Mouse (Mus musculus): ENCODE results near the gene Il18.

Il18 gene

GRCm38 (mm10) chr9:50554241-50555093 is at the start of gene Il18:
TSS of gene Il18 (plus strand) at chr9:50554827.
- DNase-seq: peak; percentile 30 to 38

DNA sequence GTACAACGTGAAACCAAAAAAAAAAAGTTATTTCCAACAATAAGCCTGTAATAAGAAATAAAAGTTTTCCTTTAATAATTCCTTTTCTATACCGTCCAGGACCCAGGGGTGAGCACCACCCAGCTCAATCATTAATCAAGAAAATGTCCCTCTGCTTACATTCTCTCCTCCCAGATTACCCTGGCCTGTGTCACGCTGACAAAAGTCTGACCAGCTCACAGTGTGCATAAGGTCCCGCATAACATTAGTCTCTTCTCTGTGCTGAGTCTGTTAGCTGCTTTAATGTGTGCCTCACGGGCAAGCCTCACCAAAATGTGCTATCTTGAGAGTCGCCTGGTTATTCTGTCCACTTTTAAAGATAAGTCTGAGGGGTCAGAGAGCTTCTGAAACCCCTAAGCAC is 49.2 kb upstream of the Il18 start:
- DNase-seq: no peak

DNA sequence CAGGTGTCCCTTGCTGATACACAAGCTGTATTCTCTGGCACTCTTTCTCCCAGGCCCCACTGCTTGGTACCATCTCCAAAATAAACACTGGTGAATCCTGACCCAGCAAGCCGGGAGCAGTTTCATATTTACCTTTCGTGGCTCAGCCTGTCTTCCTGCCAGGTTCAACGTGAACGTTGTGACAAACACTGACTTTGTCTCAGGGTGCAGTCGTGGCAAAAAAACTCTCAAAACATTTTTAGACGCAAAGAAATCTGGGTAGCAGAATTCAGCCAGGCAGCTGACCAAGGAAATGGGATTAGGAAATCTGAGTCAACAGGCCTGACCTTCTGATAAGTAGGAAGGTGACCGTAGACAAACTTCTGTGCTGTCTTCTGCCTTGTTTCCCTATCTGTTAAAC is 47.1 kb upstream of the Il18 start:
- no peak for DNase-seq

GRCm38 (mm10) chr9:50515462-50515861 is 39.2 kb upstream of the Il18 start:
- no peak for DNase-seq

DNA sequence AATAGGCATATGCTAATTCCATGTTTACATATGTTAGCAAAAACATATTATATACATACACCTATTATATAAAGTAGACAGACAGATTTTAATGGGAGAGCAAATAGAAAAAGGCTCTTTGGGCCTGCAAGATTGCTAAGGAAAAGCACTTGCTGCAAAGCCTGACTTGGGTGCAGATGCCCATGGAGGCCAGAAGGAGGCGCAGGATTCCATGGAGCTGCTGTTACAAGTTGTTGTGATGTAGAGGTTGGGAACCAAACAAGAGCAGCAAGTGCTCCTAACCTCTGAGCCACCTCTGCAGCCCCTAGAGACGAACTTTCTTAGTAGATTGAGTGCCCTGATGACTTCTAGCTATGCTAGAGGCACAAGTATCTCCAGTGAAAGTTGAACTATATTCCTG is 35.8 kb upstream of the Il18 start:
- peak in 1 of 2 experiments; percentile 44 for DNase-seq

DNA sequence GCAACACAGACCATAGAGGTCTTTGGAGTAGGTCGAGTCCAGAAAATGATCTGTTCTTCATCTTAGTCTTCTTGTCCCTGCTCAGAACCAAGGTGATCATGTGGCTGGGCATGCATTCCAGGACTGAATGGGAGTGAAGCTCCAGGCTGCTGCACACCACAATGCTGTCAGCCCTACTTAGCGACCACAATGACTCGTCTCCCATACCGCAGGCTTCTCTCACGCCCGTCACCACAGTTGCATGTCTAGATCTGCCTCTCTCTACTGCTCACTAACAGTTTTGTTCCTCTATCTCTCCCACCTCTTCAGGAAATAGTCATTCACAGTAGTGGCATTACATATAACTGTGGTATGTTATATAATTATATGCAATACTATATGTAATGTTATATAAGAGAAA is 33.9 kb upstream of the Il18 start:
- no peak for DNase-seq

- no peak for DNase-seq
Observed at GRCm38 (mm10) chr9:50521562-50521961, 33.1 kb upstream of the Il18 start.

- no peak for DNase-seq
Observed at GRCm38 (mm10) chr9:50522574-50522973, 32.1 kb upstream of the Il18 start.

DNA sequence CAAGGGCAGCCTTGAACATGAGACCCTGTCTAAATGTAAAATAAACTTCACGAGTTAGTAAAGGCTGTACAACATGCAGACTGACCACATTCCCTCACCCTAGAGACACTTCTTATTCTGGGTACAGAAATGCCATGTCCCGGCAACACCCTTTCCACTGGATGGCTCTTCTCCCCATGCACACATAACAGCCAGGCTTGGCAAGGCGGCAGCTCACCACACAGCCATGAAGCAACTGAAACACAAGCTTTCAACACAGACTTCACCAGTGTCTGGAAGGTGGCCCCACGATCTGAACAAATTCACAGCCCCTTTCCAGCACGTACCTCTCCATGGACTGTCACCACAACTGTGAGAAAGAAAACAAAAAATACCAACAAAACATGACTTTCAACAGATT is 29.7 kb upstream of the Il18 start:
- no peak for DNase-seq

DNA sequence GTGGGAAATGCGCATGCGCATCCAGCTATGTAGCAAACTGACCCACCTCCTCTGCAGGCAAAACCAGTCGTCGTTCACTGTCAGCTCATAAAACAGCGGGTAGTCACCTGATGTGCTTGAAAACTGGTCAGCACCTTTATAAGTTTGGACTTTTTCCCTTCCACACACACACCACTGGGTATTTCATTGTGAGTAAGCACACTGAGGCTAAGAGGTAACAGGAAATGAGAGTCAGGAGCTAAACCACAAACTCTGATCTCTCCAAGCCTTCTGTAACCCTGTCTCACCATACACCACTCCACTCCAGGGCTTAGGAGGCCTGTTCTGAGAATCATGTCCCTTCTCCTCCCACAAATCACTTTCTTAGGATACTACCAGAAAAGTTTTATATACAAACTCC is 29.0 kb upstream of the Il18 start:
- no peak for DNase-seq

DNA sequence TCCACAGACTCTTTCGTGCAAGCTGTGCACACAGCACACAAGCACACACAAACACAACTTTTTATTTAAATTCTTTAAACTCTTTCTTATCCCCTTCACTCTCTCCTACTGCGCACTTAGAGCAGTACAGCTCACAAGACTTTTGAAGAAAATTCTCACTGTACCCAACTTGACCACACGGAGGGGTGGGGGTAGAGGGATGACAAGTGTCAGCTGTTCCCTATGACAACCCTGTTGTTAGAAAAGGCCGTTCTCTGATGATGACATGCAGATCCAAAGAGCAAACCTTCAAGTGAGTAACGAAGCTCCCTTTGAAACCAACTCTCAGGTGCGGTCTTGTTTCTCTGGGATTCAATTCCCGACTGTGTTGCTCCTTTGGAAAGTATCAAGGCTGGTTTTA is 26.8 kb upstream of the Il18 start:
- DNase-seq: no peak

GRCm38 (mm10) chr9:50528293-50528892 is 26.2 kb upstream of the Il18 start, which contains the start of gene Pts:
TSS of gene Pts (minus strand) at chr9:50528724.
- DNase-seq: peak; percentile 98

GRCm38 (mm10) chr9:50530890-50531289 is 23.7 kb upstream of the Il18 start:
- DNase-seq: peak in 1 of 2 experiments; percentile 31

DNA sequence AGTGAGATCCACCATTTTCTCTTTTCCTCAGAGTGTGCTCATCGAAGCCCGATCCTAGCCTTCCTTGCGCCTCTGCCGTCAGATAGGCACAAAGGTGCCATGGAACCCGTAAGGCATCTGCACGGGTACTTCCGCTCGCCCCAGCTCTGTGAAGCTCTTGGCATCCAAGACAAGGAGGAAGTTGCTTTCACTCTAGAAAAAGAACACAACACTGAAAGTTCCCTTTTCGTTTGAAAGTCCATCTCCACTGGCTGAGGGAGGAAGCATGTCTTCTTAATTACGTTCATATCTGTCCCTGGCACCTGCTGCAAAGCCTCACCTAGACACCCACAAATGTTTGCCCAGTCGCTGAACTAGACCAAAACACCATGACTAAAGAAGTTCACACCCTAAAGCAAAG is 21.3 kb upstream of the Il18 start:
- peak; percentile 34 to 36 for DNase-seq

- DNase-seq: no peak
Observed at GRCm38 (mm10) chr9:50533791-50534190, 20.8 kb upstream of the Il18 start.

- peak in 1 of 2 experiments; percentile 22 for DNase-seq
Observed at GRCm38 (mm10) chr9:50535930-50536329, 18.7 kb upstream of the Il18 start.

DNA sequence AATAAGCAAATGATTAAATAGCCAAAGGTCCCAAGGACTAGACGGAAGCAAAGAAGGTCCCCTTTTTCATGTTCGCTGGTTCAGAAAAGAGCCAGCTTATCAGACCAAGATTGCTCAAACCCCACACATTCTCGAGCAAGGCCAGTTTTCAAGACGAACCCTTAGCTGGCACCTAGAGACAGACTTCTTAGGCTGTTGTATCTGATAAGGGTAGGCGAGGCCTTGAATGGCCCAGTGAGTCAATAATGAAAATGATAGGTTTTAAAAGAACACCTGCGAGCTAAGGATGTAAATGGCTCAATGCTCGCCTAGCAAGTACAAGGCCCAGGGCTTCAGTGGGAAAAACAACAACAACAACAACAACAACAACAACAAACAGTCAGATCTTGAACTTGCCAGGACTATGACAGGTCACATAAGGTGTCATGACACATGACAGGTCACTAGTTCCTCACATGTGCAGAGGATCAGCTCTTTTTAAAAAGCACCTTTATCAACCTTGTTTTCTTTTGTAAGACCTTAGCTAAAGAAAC is 18.0 kb upstream of the Il18 start:
- DNase-seq: no peak

GRCm38 (mm10) chr9:50537295-50537694 is 17.3 kb upstream of the Il18 start:
- DNase-seq: no peak

DNA sequence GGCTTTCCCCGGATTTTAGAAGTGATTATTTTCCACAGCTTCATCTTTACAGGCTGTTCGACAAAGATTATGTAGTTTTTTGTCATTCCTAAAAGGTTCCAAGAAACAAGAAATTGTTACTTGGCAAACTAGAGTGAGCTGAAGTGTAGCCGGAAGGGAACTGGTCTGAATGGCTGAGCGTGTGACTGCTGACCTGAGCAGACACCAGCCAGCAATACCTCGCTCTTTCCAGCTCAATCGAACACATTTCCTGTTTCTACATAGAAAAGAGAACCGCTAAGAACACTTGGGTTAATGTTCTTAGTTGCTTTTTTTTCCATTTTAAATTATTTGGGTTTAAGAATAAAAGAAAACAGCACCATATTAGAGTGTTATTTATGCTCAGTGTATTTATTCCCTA is 14.5 kb upstream of the Il18 start:
- no peak for DNase-seq

DNA sequence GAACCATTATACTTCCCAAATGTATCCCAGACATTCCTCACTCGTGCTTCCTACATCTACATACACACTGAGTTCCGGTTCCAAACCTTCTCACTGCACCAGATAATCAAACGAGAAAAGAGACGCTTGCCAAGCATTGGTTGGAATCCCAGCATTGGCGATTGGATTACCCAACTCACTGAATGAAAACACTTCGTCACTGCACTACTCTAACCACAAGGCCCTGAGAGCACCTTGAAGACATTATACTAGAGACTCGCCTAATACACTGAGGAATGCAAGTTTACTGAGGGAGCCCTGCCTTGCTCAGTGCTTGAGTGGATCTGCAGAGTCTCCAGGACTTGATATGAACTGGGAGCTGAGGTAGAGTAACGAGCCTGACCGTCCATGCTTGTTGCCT is 12.2 kb upstream of the Il18 start:
- DNase-seq: no peak

DNA sequence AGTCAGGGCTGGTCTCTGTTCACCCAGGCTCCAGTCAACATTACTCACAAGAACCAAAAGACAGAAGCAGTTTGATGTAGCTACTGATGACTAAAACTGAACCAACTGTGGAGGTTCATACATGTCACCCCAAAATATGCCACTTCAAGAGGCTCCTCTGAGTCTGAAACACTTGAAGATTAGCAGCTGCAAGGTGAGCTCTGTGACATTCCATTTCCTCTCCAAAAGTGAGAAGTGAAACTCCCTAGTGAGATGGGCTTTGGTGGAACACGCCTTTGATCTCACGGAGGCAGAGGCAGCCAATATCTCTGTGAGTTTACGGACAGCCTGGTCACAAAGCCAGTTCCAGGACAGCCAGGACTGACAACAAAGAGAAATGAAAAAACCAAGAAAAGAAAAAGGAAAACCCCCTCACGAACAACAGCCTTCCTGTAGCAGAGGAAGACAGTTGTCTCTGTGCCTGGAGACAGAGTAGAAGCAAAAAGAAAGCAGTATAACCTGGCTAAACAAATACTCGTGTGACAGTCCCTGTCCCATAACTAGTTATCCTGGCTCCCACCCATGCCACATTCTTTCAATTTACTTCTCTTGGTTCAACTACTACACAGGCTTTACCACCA is 6.7 kb upstream of the Il18 start:
- DNase-seq: no peak

DNA sequence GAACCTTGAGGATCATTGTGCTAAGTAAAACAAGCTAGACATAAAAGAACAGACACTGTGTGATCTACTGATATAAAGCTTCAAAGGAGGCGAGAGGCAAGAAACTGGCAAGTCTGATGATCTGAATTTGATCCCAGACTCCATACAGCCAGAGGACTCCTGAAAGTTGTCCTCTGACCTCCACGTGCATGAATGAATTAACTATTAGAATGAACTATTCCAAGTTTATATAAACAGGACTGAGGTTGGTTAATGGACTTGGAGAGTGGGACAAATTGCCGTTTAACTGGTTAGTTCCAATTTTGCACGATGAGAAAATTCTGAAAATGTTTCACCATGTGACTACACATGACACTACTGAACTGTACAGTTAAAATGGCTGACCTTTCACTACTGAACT is 5.7 kb upstream of the Il18 start:
- DNase-seq: no peak

GRCm38 (mm10) chr9:50552206-50552605 is 2.4 kb upstream of the Il18 start:
- no peak for DNase-seq

GRCm38 (mm10) chr9:50553547-50553946 is 1.1 kb upstream of the Il18 start:
- DNase-seq: no peak
